Mouse (Mus musculus): ENCODE results near the gene Cenph. TPM values are rescaled to one million over a fixed set of nuclear protein-coding genes. Genes with fewer than 3 reads are reported as not detected.
"Not testable (repeated sequence)": the region's sequence is repeated elsewhere in the genome, so short reads cannot be mapped to it uniquely, and the experiment has no call there.

Gene Cenph
- polyA plus RNA-seq, 1 experiment from 2014 or later = 24.9 TPM

GRCm38 (mm10) chr13:100744036-100744744 lies 31.5 kb downstream of the Cenph start, which contains the start of gene Mrps36:
Gene Mrps36, minus strand, starts transcription at chr13:100744659.
- Histone ChIP-seq H3K27me3 (no peaks in the 10 kb centered on the region), H3K4me3 (peak within 1 kb of the TSS; percentile 71), H3K9ac (peak within 1 kb of the TSS; percentile 61), H3K4me2 (peak within 1 kb of the TSS; percentile 59), H3K4me1 (peaks cover 8% of the 10 kb centered on the region; the same call in 1 of the 2 replicates), H3K9me3 (no peaks in the 10 kb centered on the region), H3K36me3 (no peaks in the 10 kb centered on the region), H3K27ac (peak within 1 kb of the TSS; percentile 91)
- WGBS = under 1% methylated on average over 52 of the region's 52 CpGs
- peak; percentile 91 for ATAC-seq (ENCODE audit: insufficient number of reproducible peaks, low FRiP score, low TSS enrichment, low read depth)

- no peaks in the 10 kb centered on the region for H3K36me3 ChIP-seq
- H3K27ac ChIP-seq = peak overlapping the region; percentile 91
- WGBS = 70% methylated on average over 11 of the region's 11 CpGs
- peaks cover 8% of the 10 kb centered on the region; the same call in 1 of the 2 replicates for H3K4me1 ChIP-seq
- ATAC-seq (ENCODE audit: insufficient number of reproducible peaks, low FRiP score, low TSS enrichment, low read depth) = no peak
- peak overlapping the region; percentile 61; the same call in 1 of the 2 replicates for H3K9ac ChIP-seq
- H3K27me3 ChIP-seq = no peaks in the 10 kb centered on the region
- H3K4me3 ChIP-seq = peak overlapping the region; percentile 71
- no peaks in the 10 kb centered on the region for H3K9me3 ChIP-seq
- H3K4me2 ChIP-seq = peak overlapping the region; percentile 59
These were observed 32.2 kb downstream of the Cenph start for GRCm38 (mm10) chr13:100743346-100744035.

- Histone ChIP-seq H3K4me3 (no peak overlapping the region), H3K4me1 (peaks cover 8% of the 10 kb centered on the region; the same call in 1 of the 2 replicates), H3K4me2 (no peak overlapping the region), H3K27me3 (no peaks in the 10 kb centered on the region), H3K9me3 (no peaks in the 10 kb centered on the region), H3K36me3 (peaks cover 4% of the 10 kb centered on the region), H3K9ac (no peak overlapping the region), H3K27ac (no peak overlapping the region)
- ATAC-seq (ENCODE audit: insufficient number of reproducible peaks, low FRiP score, low TSS enrichment, low read depth) = no peak
- WGBS = 83% methylated on average over 5 of the region's 5 CpGs
These were observed 32.9 kb downstream of the Cenph start for GRCm38 (mm10) chr13:100742831-100743230.

- Histone ChIP-seq H3K36me3 (peaks cover 15% of the 10 kb centered on the region), H3K4me3 (no peak overlapping the region), H3K4me1 (peaks cover 13% of the 10 kb centered on the region), H3K4me2 (no peak overlapping the region), H3K27me3 (no peaks in the 10 kb centered on the region), H3K9me3 (no peaks in the 10 kb centered on the region), H3K9ac (no peak overlapping the region), H3K27ac (no peak overlapping the region)
- WGBS = 93% methylated on average over 2 of the region's 2 CpGs
- ATAC-seq (ENCODE audit: insufficient number of reproducible peaks, low FRiP score, low TSS enrichment, low read depth) = no peak
These were observed 42.9 kb downstream of the Cenph start for GRCm38 (mm10) chr13:100732756-100733155.

GRCm38 (mm10) chr13:100731462-100732046 lies 44.1 kb downstream of the Cenph start:
- Histone ChIP-seq H3K27ac (peak overlapping the region; percentile 97), H3K4me3 (peak overlapping the region; percentile 88), H3K4me2 (peak overlapping the region; percentile 49), H3K4me1 (peaks cover 16% of the 10 kb centered on the region), H3K36me3 (peaks cover 16% of the 10 kb centered on the region)
- not testable (repeated sequence) for ATAC-seq (ENCODE audit: insufficient number of reproducible peaks, low FRiP score, low TSS enrichment, low read depth); H3K9me3 ChIP-seq; H3K27me3 ChIP-seq; H3K9ac ChIP-seq
- 93% methylated on average over 6 of the region's 6 CpGs for WGBS

- under 1% methylated on average over 19 of the region's 19 CpGs for WGBS
- peaks cover 16% of the 10 kb centered on the region for H3K4me1 ChIP-seq
These were observed 44.9 kb downstream of the Cenph start, which contains the start of gene Cdk7 for GRCm38 (mm10) chr13:100730861-100731176. Gene Cdk7, minus strand, starts transcription at chr13:100730939.

GRCm38 (mm10) chr13:100730153-100730860 lies 45.4 kb downstream of the Cenph start:
- no peak for ATAC-seq (ENCODE audit: insufficient number of reproducible peaks, low FRiP score, low TSS enrichment, low read depth)
- WGBS = 0% methylated on average over 30 of the region's 30 CpGs

More at GRCm38 (mm10) chr13:100730861-100731176, 44.9 kb downstream of the Cenph start, which contains the start of gene Cdk7:
- ATAC-seq (ENCODE audit: insufficient number of reproducible peaks, low FRiP score, low TSS enrichment, low read depth) = peak; percentile 98
- H3K4me2 ChIP-seq = peak within 1 kb of the TSS; percentile 49
- H3K9ac ChIP-seq = peak within 1 kb of the TSS; percentile 89
- H3K4me3 ChIP-seq = peak within 1 kb of the TSS; percentile 88
- no peaks in the 10 kb centered on the region for H3K27me3 ChIP-seq
- peaks cover 16% of the 10 kb centered on the region for H3K36me3 ChIP-seq
- H3K9me3 ChIP-seq = no peaks in the 10 kb centered on the region
- peak within 1 kb of the TSS; percentile 97 for H3K27ac ChIP-seq

GRCm38 (mm10) chr13:100728530-100728929 lies 47.2 kb downstream of the Cenph start:
- Histone ChIP-seq H3K36me3 (peaks cover 22% of the 10 kb centered on the region), H3K4me1 (peaks cover 21% of the 10 kb centered on the region)
- not testable (repeated sequence) for H3K4me3 ChIP-seq; H3K4me2 ChIP-seq; H3K27me3 ChIP-seq; H3K9me3 ChIP-seq; ATAC-seq (ENCODE audit: insufficient number of reproducible peaks, low FRiP score, low TSS enrichment, low read depth); H3K27ac ChIP-seq; H3K9ac ChIP-seq
- WGBS = 94% methylated on average over 4 of the region's 4 CpGs

More at GRCm38 (mm10) chr13:100730153-100730860, 45.4 kb downstream of the Cenph start:
- Histone ChIP-seq H3K9ac (peak overlapping the region; percentile 89), H3K4me1 (peaks cover 16% of the 10 kb centered on the region), H3K36me3 (peaks cover 17% of the 10 kb centered on the region), H3K9me3 (no peaks in the 10 kb centered on the region), H3K27ac (peak overlapping the region; percentile 97), H3K27me3 (no peaks in the 10 kb centered on the region), H3K4me2 (peak overlapping the region; percentile 47), H3K4me3 (peak overlapping the region; percentile 88)

GRCm38 (mm10) chr13:100728086-100728485 lies 47.6 kb downstream of the Cenph start:
- no peak for ATAC-seq (ENCODE audit: insufficient number of reproducible peaks, low FRiP score, low TSS enrichment, low read depth)
- Histone ChIP-seq H3K4me3 (no peak overlapping the region), H3K9ac (no peak overlapping the region), H3K27me3 (no peaks in the 10 kb centered on the region), H3K9me3 (no peaks in the 10 kb centered on the region), H3K4me2 (no peak overlapping the region), H3K27ac (no peak overlapping the region), H3K36me3 (peaks cover 22% of the 10 kb centered on the region), H3K4me1 (peaks cover 21% of the 10 kb centered on the region)
- 96% methylated on average over 5 of the region's 5 CpGs for WGBS

- no peaks in the 10 kb centered on the region for H3K27me3 ChIP-seq
- H3K4me3 ChIP-seq = no peak overlapping the region
- no peak overlapping the region for H3K9ac ChIP-seq
- H3K36me3 ChIP-seq = peaks cover 48% of the 10 kb centered on the region
- H3K4me1 ChIP-seq = peaks cover 21% of the 10 kb centered on the region
- no peak overlapping the region for H3K27ac ChIP-seq
- WGBS = 80% methylated on average over 10 of the region's 10 CpGs
- no peak for ATAC-seq (ENCODE audit: insufficient number of reproducible peaks, low FRiP score, low TSS enrichment, low read depth)
- no peaks in the 10 kb centered on the region for H3K9me3 ChIP-seq
- H3K4me2 ChIP-seq = no peak overlapping the region
These were observed 50.5 kb downstream of the Cenph start for GRCm38 (mm10) chr13:100725194-100725593.

- Histone ChIP-seq H3K27me3 (no peaks in the 10 kb centered on the region), H3K4me3 (no peak overlapping the region), H3K27ac (no peak overlapping the region), H3K9ac (no peak overlapping the region), H3K36me3 (peaks cover 55% of the 10 kb centered on the region), H3K4me1 (peaks cover 17% of the 10 kb centered on the region), H3K4me2 (no peak overlapping the region), H3K9me3 (no peaks in the 10 kb centered on the region)
- WGBS = 73% methylated on average over 7 of the region's 7 CpGs
- no peak for ATAC-seq (ENCODE audit: insufficient number of reproducible peaks, low FRiP score, low TSS enrichment, low read depth)
These were observed 51.5 kb downstream of the Cenph start for GRCm38 (mm10) chr13:100724051-100724754.
